Mouse (Mus musculus) G1E (cell line): ENCODE data around the gene Gm9495. TPM values are rescaled to one million over a fixed set of nuclear protein-coding genes. Genes with fewer than 3 reads are reported as not detected.
A peak's percentile ranks its signal among the peaks of the same experiment; 100 is the strongest.

Experiments used
- ATAC-seq: 2 replicates; pipeline ENCODE4 v1.8.0; 2016; ENCODE audit warnings: mild to moderate bottlenecking; ENCODE audit not compliant: insufficient number of reproducible peaks, poor library complexity, low FRiP score, severe bottlenecking; ENCODE audit errors: extremely low read depth
- DNase-seq: peaks from one replicate; pipeline ENCODE4 v3.0.0; 2012; ENCODE audit warnings: low spot score
- H3K27me3 ChIP-seq: 2 replicates; pipeline ENCODE4 v1.6.1; 2012; ENCODE audit warnings: mild to moderate bottlenecking, low read length, inconsistent platforms; ENCODE audit not compliant: insufficient read depth
- H3K36me3 ChIP-seq: replicated peaks from 2 replicates; pipeline ENCODE3; 2012; ENCODE audit warnings: mild to moderate bottlenecking, inconsistent platforms
- H3K4me1 ChIP-seq: 2 replicates; pipeline ENCODE4 v1.6.1; 2012; ENCODE audit warnings: low read depth, low read length, inconsistent platforms, mixed read lengths; ENCODE audit not compliant: insufficient read depth
- H3K4me3 ChIP-seq: 2 replicates; pipeline ENCODE4 v1.5.1; 2012; ENCODE audit warnings: low read depth, mild to moderate bottlenecking, inconsistent platforms, low read length, moderate library complexity, mixed read lengths
- H3K9me3 ChIP-seq: replicated peaks from 2 replicates; pipeline ENCODE4 v1.6.1; 2012; ENCODE audit warnings: inconsistent platforms
- CTCF ChIP-seq: IDR thresholded peaks from 2 replicates; pipeline ENCODE4 v1.5.1; 2012; ENCODE audit warnings: low read depth, low read length, inconsistent platforms, mixed read lengths
- GATA1 ChIP-seq: IDR thresholded peaks from 2 replicates; pipeline ENCODE4 v1.6.1; 2012; ENCODE audit warnings: borderline replicate concordance, low read length, inconsistent platforms, mixed read lengths
- GATA2 ChIP-seq: IDR thresholded peaks from 2 replicates; pipeline ENCODE4 v1.6.1; 2012; ENCODE audit warnings: low read depth, low read length, inconsistent platforms, borderline replicate concordance
- POLR2AphosphoS5 ChIP-seq: IDR thresholded peaks from 2 replicates; pipeline ENCODE4 v1.6.1; 2012; ENCODE audit warnings: low read depth, low read length, inconsistent platforms; ENCODE audit not compliant: insufficient replicate concordance
- TAL1 ChIP-seq: conservative IDR thresholded peaks from 2 replicates; pipeline ENCODE4 v1.6.1; 2012; ENCODE audit warnings: low read depth, low read length, inconsistent platforms, mixed read lengths
- polyA plus RNA-seq: library from polyadenylated mRNA; stranded (reverse); fragments of >175 nt; gene quantifications from 2 replicates; pipeline ENCODE4 v1.2.3, GENCODE M21; 2012
- total RNA-seq, 2 experiments: library from RNA; stranded (forward) in 1 of 2; stranded (reverse) in 1 of 2; fragments of 200-1000 nt in 1 of 2; fragments of >200 nt in 1 of 2; fragmentation: Nextera tagmentation in 1 of 2; gene quantifications; 2 replicates each; pipeline ENCODE4 v1.2.3; 2014 to 2017

The Gm9495 gene
- total and polyA plus RNA-seq, 3 experiments = 0.16 TPM; not detected in 2

DNA sequence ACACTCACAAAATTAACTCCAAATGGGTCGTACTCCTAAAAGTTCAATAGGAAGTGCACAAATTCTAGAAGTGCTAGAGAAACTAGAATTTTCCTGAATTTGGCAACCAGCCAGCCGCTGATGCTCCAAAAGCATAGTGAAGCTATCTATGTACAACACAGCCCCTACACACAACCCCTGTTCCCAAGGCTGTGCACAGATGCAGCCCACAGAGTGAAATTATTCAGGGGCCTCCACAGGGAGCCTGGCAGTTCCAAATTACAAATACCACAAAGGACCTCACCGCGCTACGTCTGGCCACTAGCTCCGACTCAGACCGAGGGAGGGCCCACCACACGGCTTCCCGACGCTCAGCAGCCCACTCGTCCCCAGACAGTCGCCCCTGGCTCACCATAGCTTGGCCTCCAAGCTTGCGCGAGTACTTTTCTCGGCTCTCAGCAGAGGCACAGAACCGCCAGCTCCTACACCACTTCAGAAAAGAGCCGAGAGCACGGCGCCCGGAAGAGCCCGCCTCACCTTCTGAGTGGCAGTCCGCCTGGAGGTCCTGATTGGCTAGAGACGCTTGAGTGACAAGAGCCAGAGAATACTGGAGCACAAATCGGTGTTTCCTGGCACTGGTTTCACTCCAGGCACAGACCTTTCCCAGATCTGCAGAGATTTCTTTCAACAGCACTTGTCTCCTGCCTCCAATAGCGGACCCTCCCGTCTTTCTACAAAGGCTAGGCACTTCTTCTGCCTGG lies 58.1 kb downstream of the Gm9495 start:
- Histone ChIP-seq H3K9me3 (peaks cover 8% of the 10 kb centered on the region), H3K36me3 (no peaks in the 10 kb centered on the region), H3K4me1 (peaks cover 11% of the 10 kb centered on the region), H3K27me3 (no peaks in the 10 kb centered on the region), H3K4me3 (peak overlapping the region; percentile 83)
- TF ChIP-seq GATA2 (no peak), GATA1 (no peak), TAL1 (no peak), CTCF (no peak), POLR2AphosphoS5 (no peak)
- ATAC-seq = peak; percentile 99
- peak; percentile 81 for DNase-seq

GRCm38 (mm10) chr8:69384361-69384760 lies 69.0 kb downstream of the Gm9495 start:
- Histone ChIP-seq H3K4me1 (no peaks in the 10 kb centered on the region), H3K4me3 (no peak overlapping the region), H3K27me3 (no peaks in the 10 kb centered on the region; the same call in 1 of the 2 replicates), H3K36me3 (peaks cover 1% of the 10 kb centered on the region), H3K9me3 (peaks cover 17% of the 10 kb centered on the region)
- ATAC-seq = no peak
- no peak for DNase-seq
- TF ChIP-seq GATA2 = no peak
- TF ChIP-seq GATA1 = no peak
- TF ChIP-seq POLR2AphosphoS5 = no peak
- no peak for TF ChIP-seq TAL1
- TF ChIP-seq CTCF = no peak

Other genes with a start within 250 kb of the Gm9495 start
- 58.3 and 58.8 TPM in 2 replicates for gene Zfp930, start 244.5 kb downstream of the Gm9495 start, total RNA-seq (2014; fragmentation: Nextera tagmentation)
- 37.3 and 42.3 TPM in 2 replicates for gene Zfp930, start 244.5 kb downstream of the Gm9495 start, total RNA-seq (2017)
- gene Zfp930, start 244.5 kb downstream of the Gm9495 start, polyA plus RNA-seq = 1.8 and 2.8 TPM in 2 replicates
- gene D130040H23Rik, start 182.5 kb downstream of the Gm9495 start, total RNA-seq (2014; fragmentation: Nextera tagmentation) = 0.90 and 2.5 TPM in 2 replicates
- 0.87 and 0.93 TPM in 2 replicates for gene D130040H23Rik, start 182.5 kb downstream of the Gm9495 start, total RNA-seq (2017)
- not detected in 2 replicates for gene D130040H23Rik, start 182.5 kb downstream of the Gm9495 start, polyA plus RNA-seq
- gene Gm7697, start 69.4 kb upstream of the Gm9495 start, total RNA-seq (2014; fragmentation: Nextera tagmentation) = not detected in 2 replicates
- gene Gm7697, start 69.4 kb upstream of the Gm9495 start, total RNA-seq (2017) = not detected in 2 replicates
- not detected in 2 replicates for gene Gm7697, start 69.4 kb upstream of the Gm9495 start, polyA plus RNA-seq
- gene Zfp868, start 172.0 kb upstream of the Gm9495 start, total RNA-seq (2014; fragmentation: Nextera tagmentation) = 52.1 and 63.8 TPM in 2 replicates
- 27.4 and 28.5 TPM in 2 replicates for gene Zfp868, start 172.0 kb upstream of the Gm9495 start, total RNA-seq (2017)
- 1.0 and 1.6 TPM in 2 replicates for gene Zfp868, start 172.0 kb upstream of the Gm9495 start, polyA plus RNA-seq
- gene Zfp964, start 200.9 kb upstream of the Gm9495 start, total RNA-seq (2014; fragmentation: Nextera tagmentation) = 0.29 and 0.53 TPM in 2 replicates
- 0.16 and 0.29 TPM in 2 replicates for gene Zfp964, start 200.9 kb upstream of the Gm9495 start, total RNA-seq (2017)
- not detected in 2 replicates for gene Zfp964, start 200.9 kb upstream of the Gm9495 start, polyA plus RNA-seq